Mouse (Mus musculus) Muller cell, postnatal 12 days (primary cell): Measurements from ENCODE around the gene Sytl2.

Experiments used
- DNase-seq: peaks from one replicate; pipeline ENCODE4 v3.0.0-alpha.2; 2015; ENCODE audit errors: inconsistent ontology term

The Sytl2 gene

GRCm38 (mm10) chr7:90301942-90302646 is at the start of gene Sytl2:
Sytl2 (plus strand) TSS chr7:90302252.
- DNase-seq = peak; percentile 81

- peak; percentile 16 for DNase-seq
These were observed 49.1 kb upstream of the Sytl2 start for GRCm38 (mm10) chr7:90252946-90253345.

GRCm38 (mm10) chr7:90258701-90259100 is 43.4 kb upstream of the Sytl2 start:
- no peak for DNase-seq

GRCm38 (mm10) chr7:90259899-90260298 is 42.2 kb upstream of the Sytl2 start:
- no peak for DNase-seq

- no peak for DNase-seq
These were observed 40.0 kb upstream of the Sytl2 start for GRCm38 (mm10) chr7:90261902-90262599.

GRCm38 (mm10) chr7:90265289-90265970 is 36.6 kb upstream of the Sytl2 start, which contains the start of gene Ccdc83:
Ccdc83 (minus strand) TSS chr7:90265777.
- DNase-seq = peak; percentile 89

GRCm38 (mm10) chr7:90270141-90270540 is 31.9 kb upstream of the Sytl2 start:
- DNase-seq = no peak

- peak; percentile 61 for DNase-seq
These were observed 27.4 kb upstream of the Sytl2 start for GRCm38 (mm10) chr7:90274561-90275100.

- DNase-seq = no peak
These were observed 24.8 kb upstream of the Sytl2 start for GRCm38 (mm10) chr7:90277246-90277645.

GRCm38 (mm10) chr7:90277769-90278168 is 24.3 kb upstream of the Sytl2 start:
- no peak for DNase-seq

- no peak for DNase-seq
These were observed 22.9 kb upstream of the Sytl2 start for GRCm38 (mm10) chr7:90279136-90279535.

- no peak for DNase-seq
These were observed 21.7 kb upstream of the Sytl2 start for GRCm38 (mm10) chr7:90280274-90280875.

GRCm38 (mm10) chr7:90280878-90281277 is 21.2 kb upstream of the Sytl2 start:
- DNase-seq = no peak

GRCm38 (mm10) chr7:90281759-90282546 is 20.1 kb upstream of the Sytl2 start:
- DNase-seq = no peak

- no peak for DNase-seq
These were observed 19.3 kb upstream of the Sytl2 start for GRCm38 (mm10) chr7:90282786-90283185.

- no peak for DNase-seq
These were observed 17.3 kb upstream of the Sytl2 start for GRCm38 (mm10) chr7:90284793-90285192.

GRCm38 (mm10) chr7:90291885-90292284 is 10.2 kb upstream of the Sytl2 start:
- no peak for DNase-seq

GRCm38 (mm10) chr7:90302647-90303552 is 848 bp downstream of the Sytl2 start:
- DNase-seq = peak; percentile 25

GRCm38 (mm10) chr7:90306079-90306478 is 4.0 kb downstream of the Sytl2 start:
- DNase-seq = peak; percentile 54

- DNase-seq = no peak
These were observed 4.9 kb downstream of the Sytl2 start for GRCm38 (mm10) chr7:90306968-90307367.
